In the genomic region with DNA sequence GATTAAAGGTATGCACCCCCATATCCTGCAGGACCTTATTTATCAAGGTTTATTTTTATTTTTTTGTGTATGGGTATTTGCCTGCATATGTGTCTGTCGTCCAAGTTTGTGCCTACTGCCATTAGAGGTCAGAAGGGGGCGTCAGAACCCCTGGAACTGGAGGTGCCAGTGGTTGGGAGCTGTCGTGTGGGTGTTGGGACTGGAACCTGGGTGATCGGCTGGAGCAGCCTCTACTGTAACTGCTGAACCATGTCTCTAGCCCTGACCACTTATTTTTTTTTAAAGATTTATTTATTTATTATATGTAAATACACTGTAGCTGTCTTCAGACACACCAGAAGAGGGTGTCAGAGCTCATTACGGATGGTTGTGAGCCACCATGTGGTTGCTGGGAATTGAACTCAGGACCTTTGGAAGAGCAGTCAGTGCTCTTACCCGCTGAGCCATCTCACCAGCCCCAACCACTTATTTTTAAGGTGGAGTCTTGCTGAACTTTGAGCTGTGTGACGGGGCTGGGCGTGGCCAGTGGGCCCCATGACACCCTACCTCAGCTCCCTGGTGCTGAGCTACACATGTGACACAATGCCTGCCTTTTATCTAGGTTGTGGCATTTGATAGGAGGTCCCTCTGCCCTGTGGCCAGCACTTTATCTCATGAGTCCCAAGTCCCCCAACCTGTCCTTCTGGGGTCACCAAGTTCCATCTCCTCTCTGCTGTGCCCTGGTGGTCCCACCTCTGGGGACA, we compare ENCODE assay signal across 13 mouse cellular contexts. TPM values are rescaled to one million over a fixed set of nuclear protein-coding genes. Genes with fewer than 3 reads are reported as not detected.
DNase-seq lines count a peak whose midpoint lies in the region; ATAC-seq and TF ChIP-seq lines count a peak whose summit lies in the region.
"Had no signal": no experiment of that assay in that cellular context is flagged by ENCODE, and none has a peak within 500 bp of the region (broad histone marks: within the 10 kb centered on the region; RNA-seq: fewer than 3 reads in every experiment).

No protein-coding gene starts in this region.

- H3K9me3 ChIP-seq in E14TG2a.4 (ENCODE audit: low read length): no peaks in the 10 kb centered on the region
- no peaks in the 10 kb centered on the region for H3K9me3 ChIP-seq in heart, postnatal 0 days (replicated peaks; ENCODE audit: control insufficient read depth, low read length)
- no peaks in the 10 kb centered on the region for H3K9me3 ChIP-seq in liver, embryonic 16.5 days (replicated peaks; ENCODE audit: control insufficient read depth, low read length)

- H3K27me3 ChIP-seq in E14TG2a.4 (ENCODE audit: insufficient read depth, low read length): peaks cover 16% of the 10 kb centered on the region
- H3K27me3 ChIP-seq in heart, postnatal 0 days (ENCODE audit: control insufficient read depth, insufficient read depth, low read length): 0 out of 2 replicates have a peak, but pooled peaks cover 3% of the 10 kb centered on the region
- H3K27me3 ChIP-seq in liver, embryonic 16.5 days (ENCODE audit: control insufficient read depth, insufficient read depth, low read depth, low read length): peaks cover 12% of the 10 kb centered on the region

- H3K4me3 ChIP-seq in E14TG2a.4 (replicated peaks; ENCODE audit: low read length): no peak overlapping the region
- no peak overlapping the region for H3K4me3 ChIP-seq in heart, postnatal 0 days (ENCODE audit: low read depth, low read length)
- no peak overlapping the region for H3K4me3 ChIP-seq in liver, embryonic 16.5 days (ENCODE audit: low read depth, low read length)

- peak overlapping the region; percentile 98 for H3K27ac ChIP-seq in heart, postnatal 0 days (ENCODE audit: low read depth)
- H3K27ac ChIP-seq in liver, embryonic 16.5 days (ENCODE audit: low read length): no peak overlapping the region

- WGBS in heart, postnatal 0 days: 52% methylated on average over 8 of the region's 8 CpGs
- WGBS in liver, embryonic 16.5 days (ENCODE audit: insufficient replicate concordance): 32% methylated on average over 8 of the region's 8 CpGs

- 0 out of 2 replicates have a peak, but pooled peaks have one; percentile 2 for TF ChIP-seq CTCF in E14TG2a.4 (conservative IDR thresholded peaks at IDR 0.05; ENCODE audit: low read length)
- no peak for TF ChIP-seq CTCF in heart, postnatal 0 days (IDR thresholded peaks at IDR 0.05; ENCODE audit: low read depth)

- H3K9ac ChIP-seq in heart, postnatal 0 days (replicated peaks; ENCODE audit: low read depth, low read length): no peak overlapping the region
- H3K9ac ChIP-seq in liver, embryonic 16.5 days (ENCODE audit: low read depth, low read length): no peak overlapping the region

- H3K4me2 ChIP-seq in heart, postnatal 0 days (ENCODE audit: low read depth, low read length): 0 out of 2 replicates have a peak overlapping the region, but pooled peaks have one; percentile 12
- H3K4me2 ChIP-seq in liver, embryonic 16.5 days (ENCODE audit: low read depth, low read length): no peak overlapping the region

- no peak for TF ChIP-seq EP300 in heart, postnatal 0 days (IDR thresholded peaks at IDR 0.05; ENCODE audit: low read depth)

- H3K4me1 ChIP-seq in E14TG2a.4 (replicated peaks; ENCODE audit: low read depth, low read length): peaks cover 13% of the 10 kb centered on the region
- peaks cover 29% of the 10 kb centered on the region for H3K4me1 ChIP-seq in heart, postnatal 0 days (ENCODE audit: control insufficient read depth, insufficient read depth)
- peaks cover 10% of the 10 kb centered on the region for H3K4me1 ChIP-seq in liver, embryonic 16.5 days (ENCODE audit: control insufficient read depth, low read depth, low read length)

- peak; percentile 95 for DNase-seq in heart, adult 11 months
- DNase-seq in heart, adult 8-10 months (ENCODE audit: low spot score): no peak
- DNase-seq in heart, postnatal 0 days (ENCODE audit: low spot score): peak; percentile 34
- no peak for DNase-seq in ovary, postnatal 14 days (ENCODE audit: low spot score)
- no peak for DNase-seq in natural killer cell, adult 2 months (ENCODE audit: low spot score in 2 of 2)
- DNase-seq in ovary, postnatal 10 days (ENCODE audit: low spot score): no peak
- DNase-seq: embryo, embryonic 11 days had no signal

- ATAC-seq in heart, postnatal 0 days (ENCODE audit: insufficient read depth, low read depth): no peak
- ATAC-seq in liver, embryonic 16.5 days (ENCODE audit: low read depth): peak; percentile 80

- peaks cover 3% of the 10 kb centered on the region; the same call in 1 of the 2 replicates for H3K36me3 ChIP-seq in E14TG2a.4 (ENCODE audit: insufficient read depth, low read length)
- no peaks in the 10 kb centered on the region for H3K36me3 ChIP-seq in heart, postnatal 0 days (replicated peaks; ENCODE audit: control insufficient read depth, insufficient read depth, low read length)
- H3K36me3 ChIP-seq in liver, embryonic 16.5 days (ENCODE audit: control insufficient read depth, insufficient read depth): no peaks in the 10 kb centered on the region

RNA-seq across cellular contexts. Expression of a gene that starts 1.3 kb away (rescaled TPM):
- 10 to 100 TPM in 1 of 4 experiments, 1 to 10 TPM in 3; 5.8 to 18.8 (median 8.2) TPM for total RNA-seq in heart, adult 8-10 months (2022)
- total RNA-seq in heart, postnatal 0 days (2014; rRNA removed; ENCODE audit: low replicate concordance): 30.5 and 35.2 TPM in 2 replicates
- 13.0 and 14.2 TPM in 2 replicates for polyA plus RNA-seq in heart, postnatal 0 days (2015; fragmentation: Nextera tagmentation; extraction: Ambion mirVana)
- polyA plus RNA-seq in liver, embryonic 16.5 days (2015; fragmentation: Nextera tagmentation; extraction: Ambion mirVana): 0.05 TPM in 1 of 2 replicates, not detected in the other
- polyA plus RNA-seq: forebrain, embryonic 11.5 days; gonadal fat pad, adult 2 months had no signal

RNA-seq across cellular contexts. Expression of a gene that starts 19.5 kb away (rescaled TPM):
- total RNA-seq in heart, adult 8-10 months (2022): not detected
- not detected in 2 replicates for total RNA-seq in heart, postnatal 0 days (2014; rRNA removed; ENCODE audit: low replicate concordance)
- polyA plus RNA-seq in heart, postnatal 0 days (2015; fragmentation: Nextera tagmentation; extraction: Ambion mirVana): 0.12 TPM in 1 of 2 replicates, not detected in the other
- not detected in 2 replicates for polyA plus RNA-seq in liver, embryonic 16.5 days (2015; fragmentation: Nextera tagmentation; extraction: Ambion mirVana)
- total RNA-seq: layer of hippocampus, adult 8-10 months had no signal
- polyA plus RNA-seq: forebrain, embryonic 11.5 days; gonadal fat pad, adult 2 months; limb, embryonic 14.5 days had no signal

RNA-seq across cellular contexts. Expression of a gene that starts 20.3 kb away (rescaled TPM):
- total RNA-seq in heart, adult 8-10 months (2022): 10 to 100 TPM; 26.3 to 35.5 (median 29.8) TPM
- 56.5 and 72.7 TPM in 2 replicates for total RNA-seq in heart, postnatal 0 days (2014; rRNA removed; ENCODE audit: low replicate concordance)
- polyA plus RNA-seq in heart, postnatal 0 days (2015; fragmentation: Nextera tagmentation; extraction: Ambion mirVana): 29.0 and 31.7 TPM in 2 replicates
- polyA plus RNA-seq in liver, embryonic 16.5 days (2015; fragmentation: Nextera tagmentation; extraction: Ambion mirVana): 11.0 and 12.2 TPM in 2 replicates

RNA-seq across cellular contexts. Expression of a gene that starts 26.7 kb away (rescaled TPM):
- total RNA-seq in heart, adult 8-10 months (2022): 1,000 to 10,000 TPM; 1,076 to 1,267 (median 1,170) TPM
- 1,828 and 2,004 TPM in 2 replicates for total RNA-seq in heart, postnatal 0 days (2014; rRNA removed; ENCODE audit: low replicate concordance)
- polyA plus RNA-seq in heart, postnatal 0 days (2015; fragmentation: Nextera tagmentation; extraction: Ambion mirVana): 353 and 370 TPM in 2 replicates
- polyA plus RNA-seq in liver, embryonic 16.5 days (2015; fragmentation: Nextera tagmentation; extraction: Ambion mirVana): 266 and 282 TPM in 2 replicates

RNA-seq across cellular contexts. Expression of a gene that starts 27.5 kb away (rescaled TPM):
- under 1 TPM in 1 of 4 experiments, not detected in 3; 0.63 TPM for total RNA-seq in heart, adult 8-10 months (2022)
- 0.58 TPM in 1 of 2 replicates, not detected in the other for total RNA-seq in heart, postnatal 0 days (2014; rRNA removed; ENCODE audit: low replicate concordance)
- polyA plus RNA-seq in heart, postnatal 0 days (2015; fragmentation: Nextera tagmentation; extraction: Ambion mirVana): 0.25 TPM in 2 replicates
- 0.02 and 0.04 TPM in 2 replicates for polyA plus RNA-seq in liver, embryonic 16.5 days (2015; fragmentation: Nextera tagmentation; extraction: Ambion mirVana)

Comparison
In these comparisons a context has a peak if more than half of its experiments do, and no peak if none do; other contexts are left out.
1. DNase-seq: peak in heart, adult 11 months (single experiment) and heart, postnatal 0 days (single experiment); none in heart, adult 8-10 months (single experiment), ovary, postnatal 14 days (single experiment), natural killer cell, adult 2 months (0 of 2) and ovary, postnatal 10 days (single experiment).